Mouse (Mus musculus) limb, embryonic 15.5 days (tissue): ENCODE measurements around the gene Cpe. TPM values are rescaled to one million over a fixed set of nuclear protein-coding genes. Genes with fewer than 3 reads are reported as not detected.
"Not testable (repeated sequence)": the region's sequence is repeated elsewhere in the genome, so short reads cannot be mapped to it uniquely, and the experiment has no call there.

Experiments used
- ATAC-seq: fragments of 200-750 bp; cut with Nextera tagmentation; 2 replicates; pipeline ENCODE4 v1.8.0; 2017; ENCODE audit warnings: low read depth, moderate TSS enrichment; ENCODE audit not compliant: insufficient number of reproducible peaks, low FRiP score, low TSS enrichment
- H3K27ac ChIP-seq: fragments of 300-500 bp; sonication (generic); 2 replicates; pipeline ENCODE4 v1.5.1; 2015; ENCODE audit warnings: moderate library complexity, mild to moderate bottlenecking, inconsistent platforms
- H3K27me3 ChIP-seq: fragments of 300-500 bp; sonication (generic); 2 replicates; pipeline ENCODE4 v1.6.1; 2015; ENCODE audit warnings: inconsistent platforms
- H3K36me3 ChIP-seq: fragments of 300-500 bp; sonication (generic); 2 replicates; pipeline ENCODE4 v1.6.1; 2015; ENCODE audit warnings: inconsistent platforms
- H3K4me1 ChIP-seq: fragments of 300-500 bp; sonication (generic); 2 replicates; pipeline ENCODE4 v1.6.1; 2015; ENCODE audit warnings: inconsistent platforms
- H3K4me2 ChIP-seq: fragments of 300-500 bp; sonication (generic); 2 replicates; pipeline ENCODE4 v1.6.1; 2015; ENCODE audit warnings: mild to moderate bottlenecking, inconsistent platforms
- H3K4me3 ChIP-seq: fragments of 300-500 bp; sonication (generic); 2 replicates; pipeline ENCODE4 v1.5.1; 2015; ENCODE audit warnings: mild to moderate bottlenecking, inconsistent platforms
- H3K9ac ChIP-seq: fragments of 300-500 bp; sonication (generic); 2 replicates; pipeline ENCODE4 v1.6.1; 2015; ENCODE audit warnings: inconsistent platforms
- H3K9me3 ChIP-seq: fragments of 300-500 bp; sonication (generic); 2 replicates; pipeline ENCODE4 v1.6.1; 2016; ENCODE audit warnings: inconsistent platforms
- WGBS: fragments of 180-500 bp; shearing (Covaris S2); methylation state at CpG from one replicate; pipeline ENCODE4 v1.1.7; 2015; 5-methylcytosine and 5-hydroxymethylcytosine counted together
- polyA plus RNA-seq: library from polyadenylated mRNA; unstranded; fragments of >200 nt; fragmentation: Nextera tagmentation; extraction: Ambion mirVana; gene quantifications from 2 replicates; pipeline ENCODE4 v1.2.1, GENCODE M21; 2015

The Cpe gene
- polyA plus RNA-seq, 1 experiment from 2014 or later: 170 TPM

- no peaks in the 10 kb centered on the region for H3K9me3 ChIP-seq
- H3K36me3 ChIP-seq: no peaks in the 10 kb centered on the region
- H3K27me3 ChIP-seq: no peaks in the 10 kb centered on the region
- peaks cover 4% of the 10 kb centered on the region; the same call in 1 of the 2 replicates for H3K4me1 ChIP-seq
- H3K27ac ChIP-seq: no peak overlapping the region
- 63% methylated on average over 2 of the region's 2 CpGs for WGBS
- H3K4me2 ChIP-seq: no peak overlapping the region
- H3K4me3 ChIP-seq: no peak overlapping the region
- no peak for ATAC-seq
- no peak overlapping the region for H3K9ac ChIP-seq
Observed at GRCm38 (mm10) chr8:64672920-64673319, 19.9 kb downstream of the Cpe start.

DNA sequence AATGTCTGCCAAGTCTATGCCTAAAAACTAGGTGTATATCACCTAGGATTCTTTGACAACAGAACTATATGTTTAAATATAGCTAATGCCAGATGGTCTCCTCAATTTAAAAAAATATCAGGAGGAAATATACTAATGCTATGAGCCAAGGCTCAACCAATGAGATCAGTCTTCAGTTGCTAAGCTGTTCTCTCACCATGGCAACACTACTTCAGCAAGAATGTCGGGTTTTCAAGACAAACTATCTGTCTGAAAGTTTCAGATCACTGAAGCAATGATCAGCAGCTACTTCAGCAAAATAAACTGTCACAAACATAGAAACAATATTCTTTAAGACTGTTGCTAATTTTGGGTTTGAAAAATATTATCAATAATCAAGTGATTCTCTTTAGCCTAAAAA is 20.9 kb downstream of the Cpe start:
- Histone ChIP-seq H3K9me3 (no peaks in the 10 kb centered on the region), H3K4me3 (no peak overlapping the region), H3K9ac (no peak overlapping the region), H3K36me3 (no peaks in the 10 kb centered on the region), H3K27me3 (no peaks in the 10 kb centered on the region), H3K27ac (no peak overlapping the region), H3K4me2 (no peak overlapping the region), H3K4me1 (peaks cover 4% of the 10 kb centered on the region; the same call in 1 of the 2 replicates)
- WGBS: 41% methylated on average over 1 of the region's 1 CpGs
- ATAC-seq: no peak

DNA sequence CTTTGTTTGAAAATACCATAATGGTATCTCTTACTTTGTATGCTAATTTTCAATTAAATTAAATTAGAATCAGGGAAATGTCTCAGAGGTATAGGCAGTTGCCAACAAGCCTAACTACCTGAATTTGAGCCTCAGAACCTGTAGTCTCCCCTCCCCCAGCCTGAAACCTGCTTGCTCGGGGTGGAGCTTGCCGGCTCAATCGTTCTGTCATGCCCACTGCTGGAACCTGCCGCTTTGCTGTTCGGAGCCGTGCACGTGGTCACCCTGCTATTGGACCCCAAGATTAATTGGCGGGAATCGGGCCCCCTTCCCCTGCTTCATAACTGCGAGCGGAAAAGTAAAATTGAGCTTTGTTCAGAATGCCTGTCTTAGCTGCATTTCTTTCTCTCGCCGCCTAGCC is 26.5 kb downstream of the Cpe start:
- not testable (repeated sequence) for H3K9me3 ChIP-seq, H3K4me1 ChIP-seq, H3K27me3 ChIP-seq, H3K4me3 ChIP-seq, H3K36me3 ChIP-seq, H3K9ac ChIP-seq, ATAC-seq, H3K4me2 ChIP-seq, H3K27ac ChIP-seq
- 69% methylated on average over 13 of the region's 13 CpGs for WGBS

DNA sequence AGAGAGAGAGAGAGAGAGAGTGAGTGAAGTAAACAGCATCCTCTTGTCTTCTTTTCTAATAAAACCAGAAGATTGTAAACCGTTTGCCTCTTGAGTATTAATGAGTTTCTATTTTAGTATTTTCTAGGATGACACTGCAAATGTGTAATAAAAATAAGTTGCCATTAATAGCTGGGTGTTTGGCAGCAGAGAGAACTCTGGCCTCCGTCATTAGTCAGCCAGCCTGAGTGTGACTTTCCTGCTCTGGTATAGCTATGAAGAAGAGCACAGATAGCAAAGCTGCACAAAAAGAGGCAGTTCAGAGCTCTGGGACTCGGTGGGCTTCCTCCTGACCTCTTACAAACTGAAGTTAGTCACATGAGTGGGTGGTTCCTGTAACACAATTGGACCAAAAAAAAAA is 27.3 kb downstream of the Cpe start:
- H3K9me3 ChIP-seq: no peaks in the 10 kb centered on the region
- H3K9ac ChIP-seq: no peak overlapping the region
- no peak overlapping the region for H3K4me3 ChIP-seq
- no peaks in the 10 kb centered on the region for H3K27me3 ChIP-seq
- H3K4me1 ChIP-seq: no peaks in the 10 kb centered on the region
- 50% methylated on average over 3 of the region's 3 CpGs for WGBS
- no peak overlapping the region for H3K4me2 ChIP-seq
- H3K27ac ChIP-seq: no peak overlapping the region
- H3K36me3 ChIP-seq: no peaks in the 10 kb centered on the region
- ATAC-seq: no peak

DNA sequence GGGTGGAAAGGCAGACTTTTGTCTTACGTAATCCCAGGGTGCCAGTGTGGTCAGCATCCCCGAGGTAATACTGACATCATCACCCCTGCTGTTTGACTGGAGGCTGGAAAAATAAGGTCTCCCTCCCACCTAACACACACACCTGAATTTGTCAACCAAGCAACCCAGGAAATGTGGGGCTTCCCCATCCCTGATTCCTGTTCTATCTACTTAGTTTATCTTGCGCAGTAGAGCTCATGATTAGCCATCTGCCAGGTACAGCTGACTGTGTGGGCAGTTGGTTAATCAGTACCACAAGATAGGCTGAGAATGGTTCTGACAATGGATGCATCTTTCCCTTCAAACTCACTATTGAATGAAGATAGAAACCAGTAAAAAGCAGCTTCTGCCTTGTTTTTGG is 28.0 kb downstream of the Cpe start:
- Histone ChIP-seq H3K4me2 (no peak overlapping the region), H3K27ac (no peak overlapping the region), H3K9ac (no peak overlapping the region), H3K27me3 (no peaks in the 10 kb centered on the region), H3K9me3 (no peaks in the 10 kb centered on the region), H3K4me3 (no peak overlapping the region), H3K4me1 (no peaks in the 10 kb centered on the region), H3K36me3 (no peaks in the 10 kb centered on the region)
- WGBS: 78% methylated on average over 3 of the region's 3 CpGs
- ATAC-seq: no peak

- no peak overlapping the region for H3K4me3 ChIP-seq
- no peaks in the 10 kb centered on the region for H3K27me3 ChIP-seq
- H3K4me1 ChIP-seq: no peaks in the 10 kb centered on the region
- ATAC-seq: no peak
- 44% methylated on average over 2 of the region's 2 CpGs for WGBS
- H3K36me3 ChIP-seq: no peaks in the 10 kb centered on the region
- no peak overlapping the region for H3K9ac ChIP-seq
- H3K27ac ChIP-seq: no peak overlapping the region
- H3K4me2 ChIP-seq: no peak overlapping the region
- no peaks in the 10 kb centered on the region for H3K9me3 ChIP-seq
Observed at GRCm38 (mm10) chr8:64664350-64664749, 28.5 kb downstream of the Cpe start.

DNA sequence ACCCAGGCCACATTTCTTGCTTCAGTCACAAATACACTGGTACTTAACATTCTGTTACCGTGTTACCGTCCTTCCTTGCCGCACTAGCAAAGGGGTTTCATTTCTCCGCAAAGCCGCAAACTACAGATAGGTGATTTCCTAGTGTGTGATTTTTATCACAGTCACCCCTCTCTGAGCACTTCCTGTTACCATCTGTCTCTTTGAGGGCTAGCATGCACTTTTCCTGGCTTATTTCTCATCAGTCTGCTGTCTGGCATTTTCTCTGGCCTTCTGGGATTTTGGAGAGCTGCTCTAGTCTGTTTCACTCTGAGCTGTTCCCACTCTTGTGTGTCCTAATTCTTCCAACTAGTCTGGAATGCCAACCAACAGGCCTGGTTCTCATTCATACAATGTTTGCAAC is 33.8 kb downstream of the Cpe start:
- H3K27me3 ChIP-seq: no peaks in the 10 kb centered on the region
- no peak overlapping the region for H3K27ac ChIP-seq
- no peak overlapping the region for H3K4me3 ChIP-seq
- H3K4me2 ChIP-seq: no peak overlapping the region
- H3K4me1 ChIP-seq: peaks cover 5% of the 10 kb centered on the region; the same call in 1 of the 2 replicates
- ATAC-seq: no peak
- 80% methylated on average over 5 of the region's 5 CpGs for WGBS
- H3K36me3 ChIP-seq: no peaks in the 10 kb centered on the region
- H3K9ac ChIP-seq: no peak overlapping the region
- no peaks in the 10 kb centered on the region for H3K9me3 ChIP-seq

- Histone ChIP-seq H3K4me3 (no peak overlapping the region), H3K4me1 (peaks cover 5% of the 10 kb centered on the region; the same call in 1 of the 2 replicates), H3K9me3 (no peaks in the 10 kb centered on the region), H3K9ac (no peak overlapping the region), H3K27me3 (no peaks in the 10 kb centered on the region), H3K27ac (no peak overlapping the region), H3K4me2 (no peak overlapping the region), H3K36me3 (no peaks in the 10 kb centered on the region)
- ATAC-seq: no peak
- WGBS: 53% methylated on average over 4 of the region's 4 CpGs
Observed at GRCm38 (mm10) chr8:64657980-64658401, 34.9 kb downstream of the Cpe start.

- no peak overlapping the region for H3K27ac ChIP-seq
- no peak overlapping the region for H3K4me2 ChIP-seq
- no peak overlapping the region for H3K4me3 ChIP-seq
- no peak for ATAC-seq
- H3K9me3 ChIP-seq: no peaks in the 10 kb centered on the region
- H3K9ac ChIP-seq: no peak overlapping the region
- 44% methylated on average over 7 of the region's 7 CpGs for WGBS
- H3K36me3 ChIP-seq: no peaks in the 10 kb centered on the region
- H3K4me1 ChIP-seq: peaks cover 5% of the 10 kb centered on the region; the same call in 1 of the 2 replicates
- no peaks in the 10 kb centered on the region for H3K27me3 ChIP-seq
Observed at GRCm38 (mm10) chr8:64657517-64657916, 35.3 kb downstream of the Cpe start.

DNA sequence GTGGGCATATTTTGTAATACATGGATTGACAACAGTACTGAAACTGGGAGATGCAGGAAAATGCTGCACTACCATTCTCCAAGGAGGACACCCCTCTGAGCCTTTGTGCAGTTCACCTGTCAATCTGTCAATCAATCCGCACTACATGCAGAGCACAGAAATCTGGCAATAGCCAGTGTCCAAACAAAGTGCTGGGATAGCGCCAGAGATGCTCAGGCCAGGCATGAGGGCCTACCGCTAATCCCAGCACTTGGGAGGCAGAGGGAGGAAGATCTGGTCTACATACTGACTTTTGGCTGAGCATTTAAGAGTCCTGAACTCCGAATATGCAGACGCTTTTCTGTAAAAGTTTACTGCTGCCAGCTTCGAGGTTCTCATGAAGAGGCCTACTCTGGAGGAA is 37.0 kb downstream of the Cpe start:
- Histone ChIP-seq H3K27ac (no peak overlapping the region), H3K9me3 (no peaks in the 10 kb centered on the region), H3K9ac (no peak overlapping the region), H3K4me2 (no peak overlapping the region), H3K36me3 (no peaks in the 10 kb centered on the region), H3K4me3 (no peak overlapping the region), H3K4me1 (peaks cover 5% of the 10 kb centered on the region; the same call in 1 of the 2 replicates), H3K27me3 (no peaks in the 10 kb centered on the region)
- WGBS: 72% methylated on average over 6 of the region's 6 CpGs
- ATAC-seq: no peak

- no peaks in the 10 kb centered on the region for H3K9me3 ChIP-seq
- no peaks in the 10 kb centered on the region for H3K36me3 ChIP-seq
- ATAC-seq: no peak
- H3K27ac ChIP-seq: no peak overlapping the region
- H3K9ac ChIP-seq: no peak overlapping the region
- WGBS: 44% methylated on average over 2 of the region's 2 CpGs
- no peak overlapping the region for H3K4me3 ChIP-seq
- H3K4me1 ChIP-seq: peaks cover 5% of the 10 kb centered on the region; the same call in 1 of the 2 replicates
- no peak overlapping the region for H3K4me2 ChIP-seq
- no peaks in the 10 kb centered on the region for H3K27me3 ChIP-seq
Observed at GRCm38 (mm10) chr8:64655087-64655486, 37.8 kb downstream of the Cpe start.

DNA sequence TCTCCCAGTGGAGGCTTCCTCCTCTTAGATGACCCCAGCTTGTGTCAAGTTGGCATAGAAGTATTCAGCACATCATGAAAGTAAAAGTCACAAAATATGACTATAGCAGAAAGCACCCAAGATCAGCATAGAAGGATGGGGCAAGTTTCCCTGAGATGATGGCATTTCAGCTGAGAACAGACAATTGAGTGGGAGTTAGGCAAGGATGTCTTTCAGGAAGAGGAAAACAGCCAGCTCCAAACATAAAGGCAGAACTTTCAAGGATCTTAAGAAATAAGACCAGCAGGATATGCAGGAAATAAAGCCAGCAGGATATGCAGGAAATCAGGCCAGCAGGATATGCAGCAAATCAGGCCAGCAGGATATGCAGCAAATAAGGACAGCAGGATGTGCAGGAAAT is 40.6 kb downstream of the Cpe start:
- H3K4me1 ChIP-seq: no peaks in the 10 kb centered on the region
- H3K36me3 ChIP-seq: no peaks in the 10 kb centered on the region
- H3K9me3 ChIP-seq: no peaks in the 10 kb centered on the region
- no peaks in the 10 kb centered on the region for H3K27me3 ChIP-seq
- H3K4me3 ChIP-seq: no peak overlapping the region
- H3K9ac ChIP-seq: no peak overlapping the region
- no peak overlapping the region for H3K4me2 ChIP-seq
- no peak overlapping the region for H3K27ac ChIP-seq
- ATAC-seq: no peak

GRCm38 (mm10) chr8:64648063-64648462 is 44.8 kb downstream of the Cpe start:
- Histone ChIP-seq H3K27me3 (no peaks in the 10 kb centered on the region), H3K9ac (no peak overlapping the region), H3K9me3 (no peaks in the 10 kb centered on the region), H3K4me2 (no peak overlapping the region), H3K4me1 (no peaks in the 10 kb centered on the region), H3K27ac (no peak overlapping the region), H3K4me3 (no peak overlapping the region), H3K36me3 (no peaks in the 10 kb centered on the region)
- no peak for ATAC-seq
- 77% methylated on average over 4 of the region's 4 CpGs for WGBS
